Mouse (Mus musculus) midbrain, embryonic 16.5 days (tissue): ENCODE results near the gene Cd68. TPM values are rescaled to one million over a fixed set of nuclear protein-coding genes. Genes with fewer than 3 reads are reported as not detected.

Source experiments
- ATAC-seq: fragments of 200-750 bp; cut with Nextera tagmentation; 2 replicates; pipeline ENCODE4 v1.8.0; 2017; ENCODE audit warnings: moderate TSS enrichment
- H3K27ac ChIP-seq: fragments of 300-500 bp; sonication (generic); 2 replicates; pipeline ENCODE4 v1.5.1; 2014; ENCODE audit warnings: mild to moderate bottlenecking, low read length, mixed read lengths
- H3K27me3 ChIP-seq: fragments of 300-500 bp; sonication (generic); 2 replicates; pipeline ENCODE4 v1.6.1; 2014; ENCODE audit warnings: low read depth, low read length, mixed read lengths; ENCODE audit not compliant: control insufficient read depth, insufficient read depth
- H3K36me3 ChIP-seq: fragments of 300-500 bp; sonication (generic); 2 replicates; pipeline ENCODE4 v1.6.1; 2014; ENCODE audit warnings: mild to moderate bottlenecking, low read length, moderate library complexity, mixed read lengths; ENCODE audit not compliant: control insufficient read depth, insufficient read depth
- H3K4me1 ChIP-seq: fragments of 300-500 bp; sonication (generic); 2 replicates; pipeline ENCODE4 v1.6.1; 2014; ENCODE audit warnings: mild to moderate bottlenecking, low read length, mixed read lengths; ENCODE audit not compliant: control insufficient read depth, insufficient read depth
- H3K4me2 ChIP-seq: fragments of 300-500 bp; sonication (generic); 2 replicates; pipeline ENCODE4 v1.6.1; 2014; ENCODE audit warnings: mild to moderate bottlenecking, low read length, mixed read lengths
- H3K4me3 ChIP-seq: fragments of 300-500 bp; sonication (generic); 2 replicates; pipeline ENCODE4 v1.5.1; 2014; ENCODE audit warnings: low read depth, mild to moderate bottlenecking, low read length, moderate library complexity, mixed read lengths
- H3K9ac ChIP-seq: fragments of 300-500 bp; sonication (generic); 2 replicates; pipeline ENCODE4 v1.6.1; 2014; ENCODE audit warnings: low read depth, low read length, mixed read lengths
- H3K9me3 ChIP-seq: fragments of 300-500 bp; sonication (generic); replicated peaks from 2 replicates; pipeline ENCODE4 v1.6.1; 2014; ENCODE audit warnings: mild to moderate bottlenecking, low read length, mixed read lengths; ENCODE audit not compliant: control insufficient read depth, poor library complexity, severe bottlenecking
- WGBS: fragments of 180-500 bp; shearing (Covaris S2); extraction: QIAGEN DNeasy Blood & Tissue Kit; methylation state at CpG from one replicate; pipeline ENCODE4 v1.1.7; 2014; 5-methylcytosine and 5-hydroxymethylcytosine counted together
- polyA plus RNA-seq: library from polyadenylated mRNA; unstranded; fragments of >200 nt; fragmentation: Nextera tagmentation; extraction: Ambion mirVana; gene quantifications from 2 replicates; pipeline ENCODE4 v1.2.1, GENCODE M21; 2015

The Cd68 gene
- polyA plus RNA-seq, 1 experiment from 2014 or later: 9.7 TPM

GRCm38 (mm10) chr11:69663795-69664194 is 2.2 kb downstream of the Cd68 start:
- no peak for ATAC-seq
- no peak overlapping the region for H3K4me3 ChIP-seq
- no peaks in the 10 kb centered on the region for H3K27me3 ChIP-seq
- H3K4me2 ChIP-seq: no peak overlapping the region
- 93% methylated on average over 6 of the region's 6 CpGs for WGBS
- no peak overlapping the region for H3K9ac ChIP-seq
- H3K9me3 ChIP-seq: no peaks in the 10 kb centered on the region
- peaks cover 22% of the 10 kb centered on the region for H3K36me3 ChIP-seq
- peaks cover 15% of the 10 kb centered on the region for H3K4me1 ChIP-seq
- peak overlapping the region; percentile 93 for H3K27ac ChIP-seq

DNA sequence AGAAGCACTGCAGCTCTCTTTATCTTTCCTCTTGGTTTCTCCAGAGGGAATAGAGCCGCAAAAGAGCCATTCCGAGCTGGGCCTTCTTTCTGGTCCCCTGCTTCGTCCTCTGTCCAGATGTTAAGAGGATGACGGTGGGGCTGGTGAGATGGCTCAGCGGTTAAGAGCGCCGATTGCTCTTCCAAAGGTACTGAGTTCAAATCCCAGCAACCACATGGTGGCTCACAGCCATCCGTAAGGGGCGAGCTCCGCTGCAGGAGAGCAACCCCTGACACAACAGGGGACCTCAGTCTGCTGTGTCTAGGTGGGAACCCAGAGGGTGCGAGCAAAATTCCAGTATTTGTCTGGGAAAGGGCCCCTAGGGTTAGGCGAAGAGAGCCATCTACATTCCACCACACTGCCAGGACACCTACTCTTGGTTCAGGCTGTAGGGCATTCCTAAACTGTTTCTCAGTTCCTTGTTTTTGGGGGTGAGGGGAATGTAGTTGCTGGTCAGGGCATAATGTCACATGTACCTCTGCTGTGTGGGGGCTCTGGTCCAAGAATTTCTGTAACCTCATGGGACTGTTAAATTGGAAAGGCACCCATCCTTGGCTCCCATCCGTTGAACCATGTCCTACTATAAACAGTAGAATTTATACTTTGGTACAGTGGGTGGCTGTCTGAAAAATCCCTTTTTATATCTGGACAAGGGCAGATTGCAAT is 2.8 kb downstream of the Cd68 start:
- peaks cover 17% of the 10 kb centered on the region for H3K36me3 ChIP-seq
- peak overlapping the region; percentile 57 for H3K4me2 ChIP-seq
- H3K4me3 ChIP-seq: peak overlapping the region; percentile 62
- 64% methylated on average over 13 of the region's 13 CpGs for WGBS
- H3K27ac ChIP-seq: peak overlapping the region; percentile 93
- ATAC-seq: peak; percentile 23
- H3K9ac ChIP-seq: peak overlapping the region; percentile 58
- H3K4me1 ChIP-seq: peaks cover 15% of the 10 kb centered on the region
- H3K9me3 ChIP-seq: no peaks in the 10 kb centered on the region
- H3K27me3 ChIP-seq: no peaks in the 10 kb centered on the region

DNA sequence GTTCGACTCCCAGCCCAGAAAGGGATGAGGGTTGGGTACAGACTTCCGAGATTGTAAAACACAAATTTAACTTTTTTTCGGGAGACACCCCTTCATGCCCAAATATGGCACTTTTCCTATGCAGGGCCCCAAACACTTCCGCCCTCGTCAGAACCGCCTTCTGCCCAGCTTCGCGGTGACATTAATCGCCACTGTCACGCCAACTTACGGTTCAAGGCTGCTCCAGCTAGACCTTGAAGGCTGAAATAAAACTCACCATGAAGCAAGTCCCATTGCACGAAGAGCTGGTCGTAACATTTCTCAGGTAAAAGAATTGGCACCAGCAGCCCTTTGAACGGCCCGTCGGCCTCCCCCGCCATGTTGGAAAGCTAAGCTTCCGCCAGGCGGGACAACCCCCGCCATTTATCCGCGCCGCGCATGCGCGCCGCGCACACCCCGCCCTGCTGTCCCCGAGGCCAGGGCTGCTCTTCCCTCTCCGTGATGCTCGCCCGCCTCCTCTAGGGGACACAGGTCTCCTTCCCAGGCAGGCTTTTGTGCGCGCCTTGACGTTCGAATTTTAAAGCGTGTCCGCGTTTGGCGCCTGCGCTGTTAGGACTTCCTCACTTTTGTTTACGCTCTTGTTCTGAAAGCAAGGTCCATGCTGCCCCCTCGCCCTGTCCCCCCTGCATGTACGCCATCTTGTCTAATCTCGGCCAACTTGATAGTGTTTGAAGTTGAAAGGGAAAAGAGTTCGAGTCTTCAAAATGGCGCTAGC is 3.6 kb downstream of the Cd68 start, which contains the start of gene Mpdu1:
Gene Mpdu1 (minus strand): TSS at position 430 of the 754 bp plus-strand sequence.
- H3K4me3 ChIP-seq: peak within 1 kb of the TSS; percentile 62
- H3K27ac ChIP-seq: peak within 1 kb of the TSS; percentile 93
- peaks cover 17% of the 10 kb centered on the region for H3K36me3 ChIP-seq
- H3K4me1 ChIP-seq: peaks cover 15% of the 10 kb centered on the region
- peak within 1 kb of the TSS; percentile 57 for H3K4me2 ChIP-seq
- H3K9me3 ChIP-seq: no peaks in the 10 kb centered on the region
- WGBS: under 1% methylated on average over 48 of the region's 48 CpGs
- no peaks in the 10 kb centered on the region for H3K27me3 ChIP-seq
- ATAC-seq: peak; percentile 96
- H3K9ac ChIP-seq: peak within 1 kb of the TSS; percentile 70

DNA sequence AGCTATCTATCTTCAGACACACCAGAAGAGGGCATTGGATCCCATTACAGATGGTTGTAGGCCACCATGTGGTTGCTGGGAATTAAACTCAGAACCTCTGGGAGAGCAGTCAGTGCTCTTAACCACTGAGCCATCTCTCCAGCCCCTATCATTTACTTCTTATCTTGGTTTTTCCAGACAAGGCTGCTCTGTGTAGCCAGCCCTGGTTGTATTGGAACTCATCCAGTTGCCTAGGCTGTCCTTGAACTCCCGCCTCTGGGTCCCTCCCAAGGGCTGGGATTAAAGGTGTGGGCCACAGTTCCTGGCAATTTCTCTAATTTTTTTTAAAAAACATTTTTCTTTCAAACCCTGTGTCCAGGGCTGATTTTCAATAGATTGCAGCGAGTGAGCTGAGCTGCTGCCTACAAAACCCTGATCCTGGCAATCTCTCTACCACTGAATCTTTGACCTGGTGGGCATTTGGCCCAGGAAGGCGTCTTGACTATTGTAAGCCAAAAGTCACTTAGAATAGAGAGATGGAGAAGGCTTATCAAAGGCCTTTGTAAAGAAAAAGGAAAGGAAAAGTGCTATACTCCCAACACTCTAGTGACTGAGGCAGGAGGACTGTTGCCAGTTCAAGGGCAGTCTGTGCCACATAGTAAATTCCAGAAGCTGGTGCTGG is 4.6 kb downstream of the Cd68 start:
- peak overlapping the region; percentile 62 for H3K4me3 ChIP-seq
- H3K36me3 ChIP-seq: peaks cover 18% of the 10 kb centered on the region
- H3K9me3 ChIP-seq: no peaks in the 10 kb centered on the region
- peak overlapping the region; percentile 93; the same call in 1 of the 2 replicates for H3K27ac ChIP-seq
- H3K9ac ChIP-seq: peak overlapping the region; percentile 70
- 72% methylated on average over 3 of the region's 3 CpGs for WGBS
- no peaks in the 10 kb centered on the region for H3K27me3 ChIP-seq
- H3K4me2 ChIP-seq: peak overlapping the region; percentile 57
- ATAC-seq: no peak
- peaks cover 15% of the 10 kb centered on the region for H3K4me1 ChIP-seq

DNA sequence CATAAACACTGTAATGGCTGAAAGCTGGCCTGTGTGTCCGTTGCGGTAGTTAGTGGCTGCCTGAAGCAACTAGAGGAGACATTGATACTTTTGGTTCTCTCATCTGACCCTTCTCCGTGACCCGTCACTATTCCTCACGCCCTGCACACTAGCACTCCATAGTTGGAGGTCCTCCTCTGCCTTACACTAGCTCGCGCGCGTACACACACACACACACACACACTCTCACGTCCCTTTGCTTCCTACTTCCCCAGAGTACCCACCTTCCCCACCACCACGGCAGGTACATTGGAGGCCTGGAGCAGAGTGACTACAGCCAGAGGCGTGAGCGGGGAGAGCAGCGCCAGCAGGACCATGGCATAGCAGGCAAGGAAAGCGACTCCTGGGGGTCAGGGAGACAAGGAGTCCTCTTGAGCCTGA is 8.5 kb downstream of the Cd68 start:
- Histone ChIP-seq H3K4me1 (peaks cover 16% of the 10 kb centered on the region), H3K9ac (no peak overlapping the region), H3K27ac (no peak overlapping the region), H3K4me2 (no peak overlapping the region), H3K4me3 (no peak overlapping the region), H3K9me3 (no peaks in the 10 kb centered on the region), H3K27me3 (no peaks in the 10 kb centered on the region), H3K36me3 (peaks cover 17% of the 10 kb centered on the region)
- no peak for ATAC-seq
- 83% methylated on average over 15 of the region's 15 CpGs for WGBS

- Histone ChIP-seq H3K9ac (no peak overlapping the region), H3K4me3 (no peak overlapping the region), H3K4me2 (no peak overlapping the region), H3K27me3 (no peaks in the 10 kb centered on the region), H3K4me1 (peaks cover 15% of the 10 kb centered on the region), H3K36me3 (peaks cover 24% of the 10 kb centered on the region), H3K9me3 (no peaks in the 10 kb centered on the region), H3K27ac (no peak overlapping the region)
- no peak for ATAC-seq
- WGBS: 81% methylated on average over 10 of the region's 10 CpGs
These were observed 9.1 kb downstream of the Cd68 start for GRCm38 (mm10) chr11:69656617-69657461.

DNA sequence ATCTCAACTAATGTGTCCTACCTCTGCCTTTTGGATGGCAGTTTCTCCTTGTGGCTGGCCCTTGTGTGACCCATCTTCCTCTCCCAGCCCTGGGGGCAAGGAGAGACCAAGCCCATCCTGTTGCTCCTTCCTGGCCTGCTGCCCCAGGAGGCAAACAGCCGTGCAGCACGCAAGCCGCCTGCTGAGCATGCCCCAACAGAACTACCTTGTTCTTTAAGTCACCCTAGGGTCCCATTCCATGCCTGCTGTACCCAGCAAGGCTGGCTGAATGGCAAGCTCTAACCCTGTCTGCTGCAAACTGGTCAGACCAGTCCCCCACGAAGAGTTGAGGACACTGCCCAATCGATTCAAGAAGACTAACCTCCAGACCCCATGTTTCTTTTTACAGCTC is 9.9 kb downstream of the Cd68 start:
- peaks cover 8% of the 10 kb centered on the region; the same call in 1 of the 2 replicates for H3K4me1 ChIP-seq
- peaks cover 31% of the 10 kb centered on the region for H3K36me3 ChIP-seq
- no peak overlapping the region for H3K4me3 ChIP-seq
- H3K27me3 ChIP-seq: no peaks in the 10 kb centered on the region
- 84% methylated on average over 5 of the region's 5 CpGs for WGBS
- ATAC-seq: no peak
- H3K27ac ChIP-seq: no peak overlapping the region
- no peaks in the 10 kb centered on the region for H3K9me3 ChIP-seq
- no peak overlapping the region for H3K9ac ChIP-seq
- H3K4me2 ChIP-seq: no peak overlapping the region

- Histone ChIP-seq H3K36me3 (peaks cover 37% of the 10 kb centered on the region), H3K4me1 (peaks cover 6% of the 10 kb centered on the region; the same call in 1 of the 2 replicates), H3K27me3 (no peaks in the 10 kb centered on the region), H3K4me3 (no peak within 1 kb of the TSS; the same call in 1 of the 2 replicates), H3K9ac (0 out of 2 replicates have a peak within 1 kb of the TSS, but pooled peaks have one; percentile 20), H3K4me2 (no peak within 1 kb of the TSS), H3K9me3 (no peaks in the 10 kb centered on the region), H3K27ac (no peak within 1 kb of the TSS)
- ATAC-seq: peak; percentile 52; the same call in 1 of the 2 replicates
- WGBS: 23% methylated on average over 34 of the region's 34 CpGs
These were observed 10.5 kb downstream of the Cd68 start, which contains the start of gene Sox15 for GRCm38 (mm10) chr11:69655264-69656064. Sox15 (plus strand) TSS chr11:69655314.
